Mouse (Mus musculus): Measurements from ENCODE around the gene Gja1. TPM values are rescaled to one million over a fixed set of nuclear protein-coding genes. Genes with fewer than 3 reads are reported as not detected.
A peak's percentile ranks its signal among the peaks of the same experiment; 100 is the strongest.

The Gja1 gene
- polyA plus RNA-seq (2011; ENCODE audit: insufficient read depth, insufficient read length, low replicate concordance, missing spikeins) = 16.2 and 25.4 TPM in 2 replicates

DNA sequence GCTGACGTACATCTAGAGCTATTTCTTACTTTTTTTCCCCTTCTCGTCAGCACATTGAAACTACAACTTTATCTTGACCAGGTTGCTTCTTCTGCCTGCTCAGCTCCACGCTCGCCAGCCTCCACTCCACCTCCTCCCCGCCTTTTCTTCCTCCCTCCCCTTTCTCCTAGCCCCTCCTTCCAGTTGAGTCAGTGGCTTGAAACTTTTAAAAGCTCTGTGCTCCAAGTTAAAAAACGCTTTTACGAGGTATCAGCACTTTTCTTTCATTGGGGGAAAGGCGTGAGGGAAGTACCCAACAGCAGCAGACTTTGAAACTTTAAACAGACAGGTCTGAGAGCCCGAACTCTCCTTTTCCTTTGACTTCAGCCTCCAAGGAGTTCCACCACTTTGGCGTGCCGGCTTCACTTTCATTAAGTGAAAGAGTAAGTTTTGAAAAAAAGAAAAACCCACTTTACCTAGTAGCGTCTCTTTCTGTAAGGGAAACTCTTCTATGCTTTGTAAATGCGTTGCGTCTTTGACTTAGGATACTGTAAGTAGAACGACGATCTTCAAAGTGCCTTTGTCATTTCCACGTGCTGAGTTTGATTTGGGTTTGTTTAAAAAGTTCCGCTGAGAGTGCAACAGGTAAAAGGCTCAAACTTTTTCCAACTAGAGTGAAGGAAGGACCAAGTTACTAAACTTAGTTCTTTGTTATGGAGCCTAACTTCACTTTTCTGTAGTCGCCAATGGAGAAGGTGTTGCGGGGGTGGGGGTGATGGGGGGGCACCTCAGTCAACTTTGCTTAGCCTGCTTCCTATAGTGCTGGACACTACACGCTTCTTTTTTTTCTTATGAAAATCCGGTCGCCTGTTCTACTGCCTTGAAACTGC lies at the start of gene Gja1:
Gja1 (plus strand) TSS at position 234 of the 869 bp plus-strand sequence.
- Histone ChIP-seq H3K4me3 (replicated peaks; ENCODE audit: control insufficient read depth, low read depth, low read length) (peak within 1 kb of the TSS; percentile 25), H3K4me1 (ENCODE audit: control insufficient read depth, insufficient read depth, low read length) (no peaks in the 10 kb centered on the region), H3K27ac (ENCODE audit: control insufficient read depth, insufficient read depth, low read depth, low read length, poor library complexity) (no peak within 1 kb of the TSS)
- TF ChIP-seq CTCF (IDR thresholded peaks at IDR 0.05; ENCODE audit: control insufficient read depth, insufficient read depth, low read length) = no peak
- TF ChIP-seq POLR2A (IDR thresholded peaks at IDR 0.05; ENCODE audit: borderline replicate concordance, control insufficient read depth, low read depth, low read length) = no peak
- WGBS = under 1% methylated on average over 23 of the region's 23 CpGs

DNA sequence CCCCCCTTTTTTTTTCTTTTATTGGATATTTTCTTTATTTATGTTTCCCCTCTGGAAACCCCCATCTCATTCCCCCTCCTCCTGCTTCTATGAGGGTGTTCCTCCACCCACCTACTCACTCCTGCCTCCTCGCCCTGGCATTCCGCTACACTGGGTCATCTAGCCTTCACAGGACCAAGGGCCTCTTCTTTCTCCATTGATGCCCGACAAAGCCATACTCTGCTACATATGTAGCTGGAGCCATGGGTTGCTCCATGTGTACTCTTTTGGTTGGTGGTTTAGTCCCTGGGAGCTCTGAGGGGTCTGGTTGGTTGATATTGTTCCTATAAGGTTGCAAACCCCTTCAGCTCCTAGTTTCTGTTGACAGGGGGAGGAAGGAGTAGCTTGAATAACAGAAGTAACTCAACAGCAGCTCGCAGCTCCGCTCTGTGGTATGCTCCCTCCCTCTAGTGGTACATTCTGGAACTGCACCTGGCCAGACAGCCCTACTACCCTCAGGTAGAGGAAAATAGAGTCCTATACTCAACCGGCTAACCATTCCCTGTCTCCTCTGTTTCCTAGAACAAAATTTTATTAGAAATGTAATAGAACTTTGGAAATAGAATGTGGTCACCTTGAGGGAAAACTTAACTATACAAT lies 38.2 kb upstream of the Gja1 start:
- TF ChIP-seq CTCF (IDR thresholded peaks at IDR 0.05; ENCODE audit: control insufficient read depth, insufficient read depth, low read length) (peak; percentile 87), POLR2A (IDR thresholded peaks at IDR 0.05; ENCODE audit: borderline replicate concordance, control insufficient read depth, low read depth, low read length) (no peak)
- no peak overlapping the region for H3K4me3 ChIP-seq (replicated peaks; ENCODE audit: control insufficient read depth, low read depth, low read length)
- H3K4me1 ChIP-seq (ENCODE audit: control insufficient read depth, insufficient read depth, low read length) = no peaks in the 10 kb centered on the region
- 46% methylated on average over 6 of the region's 6 CpGs for WGBS
- no peak overlapping the region for H3K27ac ChIP-seq (ENCODE audit: control insufficient read depth, insufficient read depth, low read depth, low read length, poor library complexity)

DNA sequence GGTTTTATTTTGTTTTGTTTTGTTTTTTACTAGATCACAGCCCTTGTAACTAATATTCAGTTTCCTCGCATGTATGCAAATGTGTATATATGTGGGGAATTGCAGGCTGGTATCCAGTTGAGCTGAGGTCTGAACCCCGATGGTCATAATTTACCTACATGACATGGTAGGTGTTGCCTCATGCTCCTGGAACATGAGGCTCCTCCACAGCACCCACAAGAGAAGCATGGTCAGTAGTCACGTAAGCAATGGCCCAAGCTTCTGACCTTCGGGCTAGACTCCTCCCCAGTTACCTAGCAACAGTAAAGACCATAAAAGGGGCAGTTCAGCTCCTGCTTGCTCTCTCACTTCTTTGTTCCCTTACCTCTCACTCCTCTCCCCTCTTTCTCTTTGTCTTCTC lies 16.7 kb upstream of the Gja1 start:
- WGBS = 79% methylated on average over 4 of the region's 4 CpGs
- H3K4me1 ChIP-seq (ENCODE audit: control insufficient read depth, insufficient read depth, low read length) = no peaks in the 10 kb centered on the region

DNA sequence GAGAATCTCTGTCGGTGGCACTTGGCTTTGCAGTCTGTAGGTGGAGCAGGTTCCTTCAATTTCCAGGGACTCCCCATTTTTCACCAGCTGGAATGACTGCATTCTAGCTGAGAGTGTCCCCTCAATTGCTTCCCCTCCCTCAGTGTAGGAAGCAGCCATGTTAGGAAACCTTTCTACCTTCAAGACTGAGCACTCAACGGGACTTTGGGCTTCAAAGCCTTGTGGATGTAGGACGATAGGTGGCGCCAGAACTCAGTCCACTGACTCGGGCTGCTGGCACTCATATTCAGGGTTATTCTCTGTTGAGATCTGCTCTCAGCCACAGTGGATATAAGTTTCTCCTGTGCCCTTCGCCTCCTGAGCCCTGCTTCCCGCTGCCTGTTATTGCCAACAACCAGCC lies 8.1 kb upstream of the Gja1 start:
- WGBS = 11% methylated on average over 7 of the region's 7 CpGs
- Histone ChIP-seq H3K4me1 (ENCODE audit: control insufficient read depth, insufficient read depth, low read length) (no peaks in the 10 kb centered on the region), H3K4me3 (replicated peaks; ENCODE audit: control insufficient read depth, low read depth, low read length) (no peak overlapping the region), H3K27ac (ENCODE audit: control insufficient read depth, insufficient read depth, low read depth, low read length, poor library complexity) (no peak overlapping the region)
- TF ChIP-seq POLR2A (IDR thresholded peaks at IDR 0.05; ENCODE audit: borderline replicate concordance, control insufficient read depth, low read depth, low read length) (no peak), CTCF (IDR thresholded peaks at IDR 0.05; ENCODE audit: control insufficient read depth, insufficient read depth, low read length) (peak; percentile 70)

More for the DNA sequence above, 16.7 kb upstream of the Gja1 start:
- Histone ChIP-seq H3K4me3 (replicated peaks; ENCODE audit: control insufficient read depth, low read depth, low read length) (no peak overlapping the region), H3K27ac (ENCODE audit: control insufficient read depth, insufficient read depth, low read depth, low read length, poor library complexity) (no peak overlapping the region)
- TF ChIP-seq CTCF (IDR thresholded peaks at IDR 0.05; ENCODE audit: control insufficient read depth, insufficient read depth, low read length) (no peak), POLR2A (IDR thresholded peaks at IDR 0.05; ENCODE audit: borderline replicate concordance, control insufficient read depth, low read depth, low read length) (no peak)

DNA sequence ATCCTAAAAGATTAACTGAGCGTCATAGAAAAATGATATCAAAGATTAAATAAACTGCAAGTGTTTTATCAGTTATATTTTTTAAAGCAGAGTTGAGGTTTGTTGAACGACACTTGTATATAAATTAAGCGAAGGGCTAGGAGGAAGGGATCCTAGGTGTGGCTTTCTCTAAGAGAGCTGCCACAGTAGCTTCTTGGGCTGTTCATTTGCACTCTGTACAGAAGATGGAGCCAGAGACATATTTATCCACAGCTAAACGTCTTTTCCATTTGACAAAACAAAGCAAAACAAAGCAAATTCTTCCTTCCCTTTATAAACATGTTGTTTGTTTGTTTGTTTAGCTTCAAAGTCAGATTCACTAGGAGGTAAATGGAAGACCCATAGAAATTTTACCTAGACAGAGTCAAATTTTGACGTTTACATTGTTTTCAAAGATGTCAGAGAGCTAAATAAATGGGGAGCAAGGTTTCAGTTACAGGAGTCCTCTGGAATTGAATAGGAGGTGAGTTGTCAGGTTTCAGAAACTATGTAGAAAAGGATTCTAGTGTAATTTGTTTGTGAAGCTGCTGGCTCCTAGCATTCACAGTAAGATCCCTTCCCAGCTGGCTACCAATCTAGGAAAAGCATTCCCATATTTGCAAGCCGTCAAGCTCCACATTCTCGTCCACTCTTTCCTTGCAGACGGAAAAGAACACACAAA lies 4.0 kb upstream of the Gja1 start:
- H3K4me3 ChIP-seq (replicated peaks; ENCODE audit: control insufficient read depth, low read depth, low read length) = no peak overlapping the region
- no peak overlapping the region for H3K27ac ChIP-seq (ENCODE audit: control insufficient read depth, insufficient read depth, low read depth, low read length, poor library complexity)
- WGBS = 42% methylated on average over 8 of the region's 8 CpGs
- H3K4me1 ChIP-seq (ENCODE audit: control insufficient read depth, insufficient read depth, low read length) = no peaks in the 10 kb centered on the region
- TF ChIP-seq CTCF (IDR thresholded peaks at IDR 0.05; ENCODE audit: control insufficient read depth, insufficient read depth, low read length) (no peak), POLR2A (IDR thresholded peaks at IDR 0.05; ENCODE audit: borderline replicate concordance, control insufficient read depth, low read depth, low read length) (no peak)

DNA sequence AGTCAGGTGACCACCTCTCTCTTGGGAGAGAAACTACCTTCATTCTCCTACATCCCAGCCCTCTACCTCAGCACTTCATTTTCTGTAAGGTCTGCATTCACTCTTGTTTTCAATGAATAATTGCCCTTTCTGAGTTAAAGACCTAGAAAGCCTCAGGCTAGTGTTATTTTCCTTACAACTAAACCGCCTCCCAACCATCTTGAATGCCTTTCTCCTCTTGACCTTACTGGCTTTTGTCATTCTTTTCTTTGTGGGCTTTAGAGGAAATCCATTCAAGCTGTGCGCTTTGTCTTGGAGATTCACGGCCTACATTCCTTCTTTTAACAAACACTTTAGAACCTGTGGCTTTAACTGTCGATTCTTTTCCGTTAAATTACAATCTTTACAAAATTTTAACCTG lies 3.0 kb upstream of the Gja1 start:
- TF ChIP-seq CTCF (IDR thresholded peaks at IDR 0.05; ENCODE audit: control insufficient read depth, insufficient read depth, low read length) (no peak), POLR2A (IDR thresholded peaks at IDR 0.05; ENCODE audit: borderline replicate concordance, control insufficient read depth, low read depth, low read length) (no peak)
- WGBS = 77% methylated on average over 5 of the region's 5 CpGs
- H3K27ac ChIP-seq (ENCODE audit: control insufficient read depth, insufficient read depth, low read depth, low read length, poor library complexity) = no peak overlapping the region

DNA sequence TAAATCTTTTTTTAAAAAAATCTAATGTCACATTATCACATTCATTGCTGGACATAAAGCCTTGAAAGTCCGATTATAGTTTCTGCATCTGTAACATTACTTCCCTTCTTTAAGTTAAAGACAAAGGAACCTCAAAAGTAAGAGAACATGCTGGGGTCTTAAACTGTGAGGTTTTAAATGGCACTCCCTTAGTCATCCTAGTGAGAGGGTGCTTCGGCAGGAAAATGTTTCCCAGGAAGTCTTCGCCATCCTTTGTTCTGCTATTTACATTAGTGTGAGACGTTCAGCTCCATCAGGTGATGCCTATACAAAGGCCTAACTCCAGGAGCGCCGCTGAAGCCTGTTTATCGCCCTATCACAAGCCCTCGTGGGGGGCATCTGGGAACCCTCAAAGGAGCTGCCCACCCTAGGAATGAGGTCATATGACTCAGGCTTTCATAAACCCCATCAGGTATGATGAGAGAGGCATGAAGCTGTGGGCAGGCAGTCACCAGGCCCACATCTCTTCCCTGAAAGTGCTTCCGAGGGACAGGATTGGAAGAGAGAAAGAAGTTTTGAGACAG lies 1.1 kb upstream of the Gja1 start:
- no peak overlapping the region for H3K4me3 ChIP-seq (replicated peaks; ENCODE audit: control insufficient read depth, low read depth, low read length)
- TF ChIP-seq CTCF (IDR thresholded peaks at IDR 0.05; ENCODE audit: control insufficient read depth, insufficient read depth, low read length) = no peak
- TF ChIP-seq POLR2A (IDR thresholded peaks at IDR 0.05; ENCODE audit: borderline replicate concordance, control insufficient read depth, low read depth, low read length) = no peak
- 79% methylated on average over 9 of the region's 9 CpGs for WGBS

More for the DNA sequence above, 3.0 kb upstream of the Gja1 start:
- Histone ChIP-seq H3K4me1 (ENCODE audit: control insufficient read depth, insufficient read depth, low read length) (no peaks in the 10 kb centered on the region), H3K4me3 (replicated peaks; ENCODE audit: control insufficient read depth, low read depth, low read length) (no peak overlapping the region)

More for the DNA sequence above, 1.1 kb upstream of the Gja1 start:
- Histone ChIP-seq H3K4me1 (ENCODE audit: control insufficient read depth, insufficient read depth, low read length) (no peaks in the 10 kb centered on the region), H3K27ac (ENCODE audit: control insufficient read depth, insufficient read depth, low read depth, low read length, poor library complexity) (no peak overlapping the region)
